Mouse (Mus musculus) hindbrain, embryonic 11.5 days (tissue): Measurements from ENCODE around the gene Sulf2. TPM values are rescaled to one million over a fixed set of nuclear protein-coding genes. Genes with fewer than 3 reads are reported as not detected.

Experiments
- polyA plus RNA-seq: library from polyadenylated mRNA; unstranded; fragments of >200 nt; fragmentation: Nextera tagmentation; extraction: Ambion mirVana; gene quantifications from 2 replicates; pipeline ENCODE4 v1.2.1, GENCODE M21; 2014

Gene Sulf2
- polyA plus RNA-seq, 1 experiment from 2014 or later: 115 TPM

Other genes starting within 250 kb of the Sulf2 start
- 16.7 and 17.1 TPM in 2 replicates for gene Ncoa3, start 163.0 kb downstream of the Sulf2 start, polyA plus RNA-seq